34 mouse cellular contexts compared by ENCODE assay signal in the genomic region with DNA sequence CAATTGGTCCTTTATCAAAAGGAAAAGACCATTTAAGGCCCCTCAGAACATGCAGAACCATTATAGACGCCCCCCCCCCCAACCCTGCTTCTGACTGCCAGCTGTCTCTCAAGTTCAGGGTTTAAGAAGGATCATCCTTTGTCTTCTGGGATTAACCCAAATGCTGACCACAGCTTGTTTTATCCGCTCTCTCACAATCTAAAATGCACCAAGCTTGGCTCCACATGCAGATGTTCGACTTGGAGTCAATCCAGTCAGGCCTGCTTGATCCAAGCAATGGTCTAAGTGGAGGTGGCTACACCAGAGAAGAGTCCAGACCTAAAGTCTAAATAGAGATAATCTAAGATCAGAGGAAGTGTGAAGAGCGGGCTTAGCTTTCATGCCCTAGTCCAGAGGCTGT.
"Had no signal": no experiment of that assay in that cellular context is flagged by ENCODE, and none has a peak within 500 bp of the region (broad histone marks: within the 10 kb centered on the region; RNA-seq: fewer than 3 reads in every experiment).

No protein-coding gene starts in this region.

- H3K9me3 ChIP-seq: heart, embryonic 10.5 days; heart, embryonic 12.5 days; heart, embryonic 13.5 days; heart, embryonic 15.5 days; hindbrain, embryonic 10.5 days; hindbrain, embryonic 12.5 days; hindbrain, embryonic 13.5 days; hindbrain, embryonic 15.5 days; intestine, embryonic 15.5 days; kidney, embryonic 15.5 days had no signal

- H3K4me2 ChIP-seq: heart, embryonic 11.5 days; heart, embryonic 12.5 days; heart, embryonic 13.5 days; heart, embryonic 15.5 days; hindbrain, embryonic 12.5 days; hindbrain, embryonic 13.5 days; hindbrain, embryonic 14.5 days; hindbrain, embryonic 15.5 days; intestine, embryonic 15.5 days; kidney, embryonic 15.5 days had no signal

- H3K4me3 ChIP-seq: heart, embryonic 10.5 days; heart, embryonic 12.5 days; heart, embryonic 13.5 days; heart, embryonic 15.5 days; hindbrain, embryonic 10.5 days; hindbrain, embryonic 12.5 days; hindbrain, embryonic 13.5 days; hindbrain, embryonic 15.5 days; intestine, embryonic 15.5 days; kidney, embryonic 15.5 days; layer of hippocampus, adult 2 months had no signal

- ATAC-seq: hindbrain, embryonic 16.5 days; hindbrain, postnatal 0 days; inflammation-experienced regulatory T-cells, adult 6 months; intestine, embryonic 15.5 days; intestine, embryonic 16.5 days; intestine, postnatal 0 days had no signal

- H3K9ac ChIP-seq: heart, embryonic 12.5 days; heart, embryonic 13.5 days; heart, embryonic 15.5 days; hindbrain, embryonic 12.5 days; hindbrain, embryonic 13.5 days; hindbrain, embryonic 14.5 days; hindbrain, embryonic 15.5 days; intestine, embryonic 15.5 days; kidney, embryonic 15.5 days had no signal

- H3K4me1 ChIP-seq: heart, embryonic 10.5 days; heart, embryonic 12.5 days; intestine, embryonic 15.5 days had no signal

- H3K27ac ChIP-seq: heart, embryonic 10.5 days; heart, embryonic 13.5 days; heart, embryonic 15.5 days; hindbrain, embryonic 10.5 days; hindbrain, embryonic 12.5 days; hindbrain, embryonic 13.5 days; hindbrain, embryonic 14.5 days; hindbrain, embryonic 15.5 days; hindbrain, postnatal 0 days; intestine, embryonic 15.5 days; kidney, embryonic 15.5 days; kidney, postnatal 0 days; layer of hippocampus, adult 2 months had no signal

- H3K27me3 ChIP-seq: heart, embryonic 12.5 days; heart, embryonic 13.5 days; heart, embryonic 15.5 days; hindbrain, embryonic 12.5 days; hindbrain, embryonic 13.5 days; hindbrain, embryonic 15.5 days; intestine, embryonic 15.5 days; kidney, embryonic 15.5 days had no signal

- H3K36me3 ChIP-seq: heart, embryonic 10.5 days; heart, embryonic 12.5 days; heart, embryonic 13.5 days; heart, embryonic 15.5 days; hindbrain, embryonic 10.5 days; hindbrain, embryonic 12.5 days; hindbrain, embryonic 13.5 days; hindbrain, embryonic 15.5 days; intestine, embryonic 15.5 days; kidney, embryonic 15.5 days had no signal

- DNase-seq: heart, postnatal 10 days; heart, postnatal 14 days; heart, postnatal 4 days; kidney, adult 11 months; kidney, adult 18-20 months; kidney, adult 2 months; kidney, adult 8-10 months; kidney, adult 9 months; kidney, postnatal 10 days; kidney, postnatal 14 days; kidney, postnatal 25 days; kidney, postnatal 36 days; kidney, postnatal 4 days; layer of hippocampus, adult 9-11 months; layer of hippocampus, postnatal 36 days had no signal
